Mouse (Mus musculus) myocyte (in vitro differentiated cells): Measurements from ENCODE around the gene Negr1. TPM values are rescaled to one million over a fixed set of nuclear protein-coding genes. Genes with fewer than 3 reads are reported as not detected.

Experiments used
- H3K27me3 ChIP-seq: one replicate; pipeline ENCODE4 v1.6.1; 2011; ENCODE audit not compliant: control insufficient read depth, insufficient read depth, insufficient read length
- H3K36me3 ChIP-seq: one replicate; pipeline ENCODE4 v1.6.1; 2011; ENCODE audit not compliant: control insufficient read depth, insufficient read depth
- H3K4me2 ChIP-seq: one replicate; pipeline ENCODE4 v1.6.1; 2011; ENCODE audit warnings: low read depth, control low read depth
- H3K4me3 ChIP-seq: one replicate; pipeline ENCODE4 v1.5.1; 2011; ENCODE audit warnings: mild to moderate bottlenecking, control low read depth, moderate library complexity
- H3K79me2 ChIP-seq: one replicate; pipeline ENCODE4 v1.6.1; 2011; ENCODE audit not compliant: control insufficient read depth, insufficient read depth
- H3ac ChIP-seq: one replicate; pipeline ENCODE4 v1.6.1; 2011; ENCODE audit not compliant: control insufficient read depth, insufficient read length
- CEBPB ChIP-seq: IDR thresholded peaks from 2 replicates; pipeline ENCODE4 v1.6.1; 2011; ENCODE audit warnings: mild to moderate bottlenecking, moderate library complexity; ENCODE audit not compliant: poor library complexity, insufficient read depth, severe bottlenecking
- E2F4 ChIP-seq: IDR thresholded peaks from one replicate; pipeline ENCODE4 v1.6.1; 2011; ENCODE audit warnings: mild to moderate bottlenecking, control low read depth, moderate library complexity; ENCODE audit not compliant: insufficient read depth
- MAX ChIP-seq: IDR thresholded peaks from one replicate; pipeline ENCODE4 v1.6.1; 2011; ENCODE audit warnings: low read depth, mild to moderate bottlenecking, control low read depth
- MYOD1 ChIP-seq, 3 experiments: IDR thresholded peaks; one replicate each; pipeline ENCODE4 v1.6.1; 2011; ENCODE audit warnings: control low read depth in 2 of 3, low read depth in 2 of 3, mild to moderate bottlenecking in 2 of 3, moderate library complexity in 1 of 3; ENCODE audit not compliant: insufficient read length in 2 of 3, control insufficient read depth in 1 of 3
- MYOG ChIP-seq, 3 experiments: IDR thresholded peaks; one replicate each; pipeline ENCODE4 v1.6.1; 2011; ENCODE audit warnings: control low read depth in 2 of 3, low read depth in 2 of 3, mild to moderate bottlenecking in 2 of 3; ENCODE audit not compliant: insufficient read length in 2 of 3, control insufficient read depth in 1 of 3, insufficient read depth in 1 of 3
- POLR2A ChIP-seq: IDR thresholded peaks from one replicate; pipeline ENCODE4 v1.6.1; 2011; ENCODE audit warnings: low read depth, mild to moderate bottlenecking, control low read depth, moderate library complexity; ENCODE audit not compliant: insufficient read length
- POLR2AphosphoS2 ChIP-seq: IDR thresholded peaks from one replicate; pipeline ENCODE4 v1.6.1; 2011; ENCODE audit warnings: low read depth, control low read depth; ENCODE audit not compliant: insufficient read length
- REST ChIP-seq: IDR thresholded peaks from one replicate; pipeline ENCODE4 v1.6.1; 2011; ENCODE audit warnings: mild to moderate bottlenecking, control low read depth, moderate library complexity; ENCODE audit not compliant: insufficient read depth, insufficient read length
- SRF ChIP-seq: IDR thresholded peaks from one replicate; pipeline ENCODE4 v1.6.1; 2011; ENCODE audit warnings: low read depth; ENCODE audit not compliant: control insufficient read depth, insufficient read length
- TCF12 ChIP-seq: IDR thresholded peaks from one replicate; pipeline ENCODE4 v1.6.1; 2011; ENCODE audit warnings: mild to moderate bottlenecking, control low read depth; ENCODE audit not compliant: poor library complexity, insufficient read depth, severe bottlenecking
- TCF3 ChIP-seq: IDR thresholded peaks from one replicate; pipeline ENCODE4 v1.6.1; 2011; ENCODE audit warnings: low read depth, control low read depth; ENCODE audit not compliant: insufficient read length
- USF1 ChIP-seq: IDR thresholded peaks from one replicate; pipeline ENCODE4 v1.6.1; 2011; ENCODE audit warnings: low read depth, mild to moderate bottlenecking, control low read depth, moderate library complexity
- polyA plus RNA-seq: library from polyadenylated mRNA; unstranded; fragments of >200 nt; fragmentation: generic; extraction: Trizol; gene quantifications from one replicate; pipeline ENCODE4 v1.2.1, GENCODE M21; 2012; ENCODE audit warnings: missing spikeins

Gene Negr1
- polyA plus RNA-seq, 1 experiment: 0.01 TPM

GRCm38 (mm10) chr3:156947404-156947803 lies 385.8 kb downstream of the Negr1 start:
- H3K4me3 ChIP-seq: no peak overlapping the region
- H3K4me2 ChIP-seq: no peak overlapping the region
- TF ChIP-seq MYOD1 (IDR thresholded peaks at IDR 0.05; ENCODE audit: control insufficient read depth in 1 of 3, insufficient read length in 2 of 3, low read depth in 2 of 3) (no peak), USF1 (no peak), TCF3 (no peak), MAX (no peak), POLR2A (no peak), MYOG (IDR thresholded peaks at IDR 0.05; ENCODE audit: control insufficient read depth in 1 of 3, insufficient read depth in 1 of 3, insufficient read length in 2 of 3, low read depth in 2 of 3) (no peak), E2F4 (no peak)
- no peaks in the 10 kb centered on the region for H3K36me3 ChIP-seq
- no peaks in the 10 kb centered on the region for H3K27me3 ChIP-seq
- no peak overlapping the region for H3ac ChIP-seq
- H3K79me2 ChIP-seq: no peaks in the 10 kb centered on the region

GRCm38 (mm10) chr3:156952970-156953369 lies 391.4 kb downstream of the Negr1 start:
- TF ChIP-seq TCF12 (no peak), REST (no peak), CEBPB (no peak), POLR2A (no peak), MYOD1 (IDR thresholded peaks at IDR 0.05; ENCODE audit: control insufficient read depth in 1 of 3, insufficient read length in 2 of 3, low read depth in 2 of 3) (no peak), MYOG (IDR thresholded peaks at IDR 0.05; ENCODE audit: control insufficient read depth in 1 of 3, insufficient read depth in 1 of 3, insufficient read length in 2 of 3, low read depth in 2 of 3) (no peak), POLR2AphosphoS2 (no peak), SRF (no peak), E2F4 (no peak), USF1 (no peak), TCF3 (no peak)
- H3K4me2 ChIP-seq: no peak overlapping the region
- H3K79me2 ChIP-seq: no peaks in the 10 kb centered on the region
- no peaks in the 10 kb centered on the region for H3K36me3 ChIP-seq
- no peak overlapping the region for H3K4me3 ChIP-seq
- H3K27me3 ChIP-seq: no peaks in the 10 kb centered on the region
- H3ac ChIP-seq: no peak overlapping the region

- no peaks in the 10 kb centered on the region for H3K36me3 ChIP-seq
- H3K4me3 ChIP-seq: no peak overlapping the region
- H3ac ChIP-seq: no peak overlapping the region
- TF ChIP-seq MYOD1 (IDR thresholded peaks at IDR 0.05; ENCODE audit: control insufficient read depth in 1 of 3, insufficient read length in 2 of 3, low read depth in 2 of 3): no peak
- no peak for TF ChIP-seq SRF
- TF ChIP-seq REST: no peak
- no peak for TF ChIP-seq TCF3
- no peak for TF ChIP-seq USF1
- TF ChIP-seq MYOG (IDR thresholded peaks at IDR 0.05; ENCODE audit: control insufficient read depth in 1 of 3, insufficient read depth in 1 of 3, insufficient read length in 2 of 3, low read depth in 2 of 3): no peak
- TF ChIP-seq E2F4: no peak
- TF ChIP-seq CEBPB: no peak
- TF ChIP-seq POLR2A: no peak
- TF ChIP-seq MAX: no peak
- TF ChIP-seq TCF12: no peak
- TF ChIP-seq POLR2AphosphoS2: no peak
- no peaks in the 10 kb centered on the region for H3K27me3 ChIP-seq
- no peaks in the 10 kb centered on the region for H3K79me2 ChIP-seq
- H3K4me2 ChIP-seq: no peak overlapping the region
These were observed 393.5 kb downstream of the Negr1 start for GRCm38 (mm10) chr3:156955094-156955493.

- no peak for TF ChIP-seq E2F4
- TF ChIP-seq REST: no peak
- no peak for TF ChIP-seq MYOG (IDR thresholded peaks at IDR 0.05; ENCODE audit: control insufficient read depth in 1 of 3, insufficient read depth in 1 of 3, insufficient read length in 2 of 3, low read depth in 2 of 3)
- TF ChIP-seq TCF12: no peak
- TF ChIP-seq USF1: no peak
- no peak for TF ChIP-seq CEBPB
- no peak for TF ChIP-seq POLR2A
- TF ChIP-seq MYOD1 (IDR thresholded peaks at IDR 0.05; ENCODE audit: control insufficient read depth in 1 of 3, insufficient read length in 2 of 3, low read depth in 2 of 3): no peak
- TF ChIP-seq MAX: no peak
- TF ChIP-seq TCF3: no peak
- TF ChIP-seq SRF: no peak
- TF ChIP-seq POLR2AphosphoS2: no peak
These were observed 397.0 kb downstream of the Negr1 start for GRCm38 (mm10) chr3:156958640-156959039.

GRCm38 (mm10) chr3:156968764-156969163 lies 407.2 kb downstream of the Negr1 start:
- H3K4me2 ChIP-seq: no peak overlapping the region
- H3K79me2 ChIP-seq: no peaks in the 10 kb centered on the region
- H3ac ChIP-seq: no peak overlapping the region
- no peaks in the 10 kb centered on the region for H3K36me3 ChIP-seq
- H3K4me3 ChIP-seq: no peak overlapping the region
- TF ChIP-seq TCF12 (no peak), MYOG (IDR thresholded peaks at IDR 0.05; ENCODE audit: control insufficient read depth in 1 of 3, insufficient read depth in 1 of 3, insufficient read length in 2 of 3, low read depth in 2 of 3) (no peak)
- H3K27me3 ChIP-seq: no peaks in the 10 kb centered on the region

More at GRCm38 (mm10) chr3:156958640-156959039, 397.0 kb downstream of the Negr1 start:
- Histone ChIP-seq H3K4me3 (no peak overlapping the region), H3ac (no peak overlapping the region), H3K79me2 (no peaks in the 10 kb centered on the region), H3K36me3 (no peaks in the 10 kb centered on the region), H3K27me3 (no peaks in the 10 kb centered on the region), H3K4me2 (no peak overlapping the region)
